Mouse (Mus musculus) bone marrow macrophage, adult 2 months (primary cell): ENCODE measurements around the gene AB124611.

Experiments
- CTCF ChIP-seq: IDR thresholded peaks from 2 replicates; pipeline ENCODE4 v1.5.1; 2012; ENCODE audit warnings: low read depth, mild to moderate bottlenecking, low read length, moderate library complexity
- POLR2A ChIP-seq: IDR thresholded peaks from 2 replicates; pipeline ENCODE4 v1.6.1; 2012; ENCODE audit warnings: mild to moderate bottlenecking, low read depth, low read length, borderline replicate concordance

DNA sequence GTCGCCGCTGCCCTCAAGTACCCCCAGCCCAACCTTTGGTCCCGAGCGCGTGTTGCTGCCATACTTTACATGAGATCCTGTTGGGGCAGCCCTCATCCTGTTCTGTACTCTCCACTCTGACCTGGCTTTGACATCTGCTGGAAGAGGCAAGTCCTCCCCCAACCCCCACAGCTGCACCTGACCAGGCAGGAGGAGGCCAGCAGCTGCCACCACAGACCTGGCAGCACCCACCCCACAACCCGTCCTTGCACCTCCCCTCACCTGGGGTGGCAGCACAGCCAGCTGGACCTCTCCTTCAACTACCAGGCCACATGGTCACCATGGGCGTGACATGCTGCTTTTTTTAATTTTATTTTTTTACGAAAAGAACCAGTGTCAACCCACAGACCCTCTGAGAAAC, 62.4 kb downstream of the AB124611 start:
- TF ChIP-seq CTCF (no peak), POLR2A (no peak)
